Mouse (Mus musculus) limb, embryonic 15.5 days (tissue): ENCODE results near the gene Slc11a1. TPM values are rescaled to one million over a fixed set of nuclear protein-coding genes. Genes with fewer than 3 reads are reported as not detected.
"Not testable (repeated sequence)": the region's sequence is repeated elsewhere in the genome, so short reads cannot be mapped to it uniquely, and the experiment has no call there.

ENCODE experiments used
- ATAC-seq: fragments of 200-750 bp; cut with Nextera tagmentation; 2 replicates; pipeline ENCODE4 v1.8.0; 2017; ENCODE audit warnings: low read depth, moderate TSS enrichment; ENCODE audit not compliant: insufficient number of reproducible peaks, low FRiP score, low TSS enrichment
- H3K27ac ChIP-seq: fragments of 300-500 bp; sonication (generic); 2 replicates; pipeline ENCODE4 v1.5.1; 2015; ENCODE audit warnings: moderate library complexity, mild to moderate bottlenecking, inconsistent platforms
- H3K27me3 ChIP-seq: fragments of 300-500 bp; sonication (generic); 2 replicates; pipeline ENCODE4 v1.6.1; 2015; ENCODE audit warnings: inconsistent platforms
- H3K36me3 ChIP-seq: fragments of 300-500 bp; sonication (generic); 2 replicates; pipeline ENCODE4 v1.6.1; 2015; ENCODE audit warnings: inconsistent platforms
- H3K4me1 ChIP-seq: fragments of 300-500 bp; sonication (generic); 2 replicates; pipeline ENCODE4 v1.6.1; 2015; ENCODE audit warnings: inconsistent platforms
- H3K4me2 ChIP-seq: fragments of 300-500 bp; sonication (generic); 2 replicates; pipeline ENCODE4 v1.6.1; 2015; ENCODE audit warnings: mild to moderate bottlenecking, inconsistent platforms
- H3K4me3 ChIP-seq: fragments of 300-500 bp; sonication (generic); 2 replicates; pipeline ENCODE4 v1.5.1; 2015; ENCODE audit warnings: mild to moderate bottlenecking, inconsistent platforms
- H3K9ac ChIP-seq: fragments of 300-500 bp; sonication (generic); 2 replicates; pipeline ENCODE4 v1.6.1; 2015; ENCODE audit warnings: inconsistent platforms
- H3K9me3 ChIP-seq: fragments of 300-500 bp; sonication (generic); 2 replicates; pipeline ENCODE4 v1.6.1; 2016; ENCODE audit warnings: inconsistent platforms
- WGBS: fragments of 180-500 bp; shearing (Covaris S2); methylation state at CpG from one replicate; pipeline ENCODE4 v1.1.7; 2015; 5-methylcytosine and 5-hydroxymethylcytosine counted together
- polyA plus RNA-seq: library from polyadenylated mRNA; unstranded; fragments of >200 nt; fragmentation: Nextera tagmentation; extraction: Ambion mirVana; gene quantifications from 2 replicates; pipeline ENCODE4 v1.2.1, GENCODE M21; 2015

Slc11a1 gene
- polyA plus RNA-seq, 1 experiment from 2014 or later, result 3.4 TPM

- 91% methylated on average over 9 of the region's 9 CpGs for WGBS
- no peaks in the 10 kb centered on the region for H3K27me3 ChIP-seq
- ATAC-seq, result no peak
- H3K4me3 ChIP-seq, result no peak overlapping the region
- H3K36me3 ChIP-seq, result no peaks in the 10 kb centered on the region
- no peak overlapping the region for H3K4me2 ChIP-seq
- H3K9me3 ChIP-seq, result no peaks in the 10 kb centered on the region
- no peak overlapping the region for H3K9ac ChIP-seq
- H3K27ac ChIP-seq, result no peak overlapping the region
- peaks cover 18% of the 10 kb centered on the region; the same call in 1 of the 2 replicates for H3K4me1 ChIP-seq
These were observed 35.1 kb upstream of the Slc11a1 start for GRCm38 (mm10) chr1:74339917-74340316.

DNA sequence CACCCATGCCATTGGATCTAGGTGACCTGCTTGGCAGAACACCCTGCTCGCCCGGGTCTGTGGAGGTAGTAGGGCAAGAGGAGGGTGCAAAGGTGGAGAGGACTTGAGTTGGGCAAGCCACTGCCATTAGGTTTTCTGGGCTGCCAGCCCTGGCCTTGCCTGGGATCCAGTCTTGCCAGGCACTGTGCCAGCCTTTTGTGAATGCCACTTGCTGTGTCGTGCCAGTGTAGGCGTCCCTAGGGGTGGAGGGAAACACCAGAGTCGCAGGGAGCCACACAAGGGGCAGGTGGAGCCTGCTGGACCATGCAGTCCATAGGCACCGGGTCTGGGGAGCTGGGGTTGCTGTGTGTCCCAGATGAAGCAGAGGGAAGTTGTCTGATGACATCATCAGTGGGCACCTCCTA, 34.6 kb upstream of the Slc11a1 start:
- no peaks in the 10 kb centered on the region for H3K27me3 ChIP-seq
- 95% methylated on average over 6 of the region's 6 CpGs for WGBS
- no peak overlapping the region for H3K4me2 ChIP-seq
- no peak overlapping the region for H3K27ac ChIP-seq
- no peak overlapping the region for H3K4me3 ChIP-seq
- H3K36me3 ChIP-seq, result no peaks in the 10 kb centered on the region
- ATAC-seq, result no peak
- H3K4me1 ChIP-seq, result peaks cover 15% of the 10 kb centered on the region; the same call in 1 of the 2 replicates
- no peak overlapping the region for H3K9ac ChIP-seq
- H3K9me3 ChIP-seq, result no peaks in the 10 kb centered on the region

GRCm38 (mm10) chr1:74340992-74341391, 34.0 kb upstream of the Slc11a1 start:
- 80% methylated on average over 4 of the region's 4 CpGs for WGBS
- not testable (repeated sequence) for ATAC-seq, H3K4me2 ChIP-seq, H3K27me3 ChIP-seq, H3K9me3 ChIP-seq, H3K9ac ChIP-seq, H3K4me3 ChIP-seq, H3K27ac ChIP-seq, H3K36me3 ChIP-seq
- peaks cover 17% of the 10 kb centered on the region; the same call in 1 of the 2 replicates for H3K4me1 ChIP-seq

DNA sequence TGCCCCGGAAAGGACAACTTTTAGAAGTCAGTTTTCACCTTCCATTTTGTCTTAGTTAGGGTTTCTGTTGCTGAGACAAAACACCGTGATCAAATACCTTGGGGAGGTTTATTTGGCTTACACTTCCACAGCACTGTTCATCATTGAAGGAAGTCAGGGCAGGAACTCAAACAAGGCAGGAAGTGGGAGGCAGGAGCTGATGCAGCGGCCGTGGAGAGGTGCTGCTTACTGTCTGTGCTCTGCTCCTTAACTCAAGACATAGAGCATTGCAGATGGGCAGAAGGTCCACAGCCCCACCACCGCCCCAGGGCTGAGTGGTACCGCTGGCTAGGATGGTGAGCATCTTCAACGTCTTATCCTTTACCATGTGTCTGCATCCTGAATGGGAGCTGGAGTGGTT, 33.1 kb upstream of the Slc11a1 start:
- H3K4me3 ChIP-seq, result no peak overlapping the region
- no peaks in the 10 kb centered on the region for H3K9me3 ChIP-seq
- H3K36me3 ChIP-seq, result no peaks in the 10 kb centered on the region
- no peaks in the 10 kb centered on the region for H3K27me3 ChIP-seq
- no peak for ATAC-seq
- H3K4me1 ChIP-seq, result peaks cover 17% of the 10 kb centered on the region; the same call in 1 of the 2 replicates
- H3K9ac ChIP-seq, result no peak overlapping the region
- 84% methylated on average over 7 of the region's 7 CpGs for WGBS
- H3K4me2 ChIP-seq, result no peak overlapping the region
- no peak overlapping the region for H3K27ac ChIP-seq

DNA sequence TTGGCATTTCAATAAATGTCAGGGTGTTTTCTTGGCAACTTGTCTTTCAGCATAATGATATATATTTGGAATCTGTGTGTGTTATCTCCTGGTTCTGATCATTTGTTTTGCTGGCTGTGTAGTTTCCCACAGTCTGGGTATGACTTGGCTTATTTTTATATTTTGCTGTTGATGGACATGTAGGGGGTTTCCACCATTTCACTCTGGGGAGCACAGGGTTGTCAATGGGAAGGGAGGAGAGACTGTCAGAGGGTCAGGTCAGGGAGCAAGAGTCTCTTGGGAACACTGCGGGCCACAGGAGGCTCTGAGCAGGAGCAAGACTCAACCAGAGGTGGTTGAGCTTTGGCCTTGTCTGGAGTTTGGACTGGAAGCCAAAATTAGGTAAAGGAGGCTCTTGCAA, 32.7 kb upstream of the Slc11a1 start:
- Histone ChIP-seq H3K4me3 (no peak overlapping the region), H3K9me3 (no peaks in the 10 kb centered on the region), H3K27ac (no peak overlapping the region), H3K36me3 (0 out of 2 replicates have a peak, but pooled peaks cover under 1% of the 10 kb centered on the region), H3K4me2 (no peak overlapping the region), H3K27me3 (no peaks in the 10 kb centered on the region), H3K9ac (no peak overlapping the region), H3K4me1 (peaks cover 17% of the 10 kb centered on the region; the same call in 1 of the 2 replicates)
- no peak for ATAC-seq
- 92% methylated on average over 1 of the region's 1 CpGs for WGBS

DNA sequence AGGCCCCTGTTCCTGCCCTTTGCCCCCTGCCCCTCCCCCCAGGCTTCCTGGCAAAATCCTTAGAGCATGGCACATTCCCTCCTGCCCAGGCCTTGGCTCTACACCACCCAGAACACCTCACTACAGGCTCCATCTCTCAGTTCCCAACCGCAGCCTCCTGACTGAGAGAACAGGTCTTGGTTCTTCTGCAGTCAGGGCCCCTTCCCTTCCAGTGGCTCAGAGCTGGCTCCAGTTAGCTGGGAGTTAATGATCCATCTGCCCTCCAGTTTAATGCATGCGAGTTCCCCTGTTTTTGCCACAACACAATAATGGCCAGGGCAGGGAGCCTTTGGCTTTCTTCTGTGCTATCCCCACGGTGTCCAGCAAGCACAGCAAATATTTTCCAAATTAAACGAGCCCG, 31.8 kb upstream of the Slc11a1 start:
- Histone ChIP-seq H3K9me3 (no peaks in the 10 kb centered on the region), H3K4me2 (no peak overlapping the region), H3K36me3 (0 out of 2 replicates have a peak, but pooled peaks cover 5% of the 10 kb centered on the region), H3K27me3 (no peaks in the 10 kb centered on the region), H3K4me3 (no peak overlapping the region), H3K4me1 (peaks cover 12% of the 10 kb centered on the region; the same call in 1 of the 2 replicates), H3K9ac (no peak overlapping the region), H3K27ac (no peak overlapping the region)
- 63% methylated on average over 5 of the region's 5 CpGs for WGBS
- ATAC-seq, result no peak

- H3K4me1 ChIP-seq, result peaks cover 8% of the 10 kb centered on the region; the same call in 1 of the 2 replicates
- 67% methylated on average over 11 of the region's 11 CpGs for WGBS
- H3K36me3 ChIP-seq, result peaks cover 10% of the 10 kb centered on the region
- no peaks in the 10 kb centered on the region for H3K9me3 ChIP-seq
- ATAC-seq, result no peak
- H3K4me3 ChIP-seq, result no peak overlapping the region
- H3K27ac ChIP-seq, result no peak overlapping the region
- H3K4me2 ChIP-seq, result no peak overlapping the region
- no peak overlapping the region for H3K9ac ChIP-seq
- H3K27me3 ChIP-seq, result no peaks in the 10 kb centered on the region
These were observed 30.7 kb upstream of the Slc11a1 start for GRCm38 (mm10) chr1:74344163-74344916.

DNA sequence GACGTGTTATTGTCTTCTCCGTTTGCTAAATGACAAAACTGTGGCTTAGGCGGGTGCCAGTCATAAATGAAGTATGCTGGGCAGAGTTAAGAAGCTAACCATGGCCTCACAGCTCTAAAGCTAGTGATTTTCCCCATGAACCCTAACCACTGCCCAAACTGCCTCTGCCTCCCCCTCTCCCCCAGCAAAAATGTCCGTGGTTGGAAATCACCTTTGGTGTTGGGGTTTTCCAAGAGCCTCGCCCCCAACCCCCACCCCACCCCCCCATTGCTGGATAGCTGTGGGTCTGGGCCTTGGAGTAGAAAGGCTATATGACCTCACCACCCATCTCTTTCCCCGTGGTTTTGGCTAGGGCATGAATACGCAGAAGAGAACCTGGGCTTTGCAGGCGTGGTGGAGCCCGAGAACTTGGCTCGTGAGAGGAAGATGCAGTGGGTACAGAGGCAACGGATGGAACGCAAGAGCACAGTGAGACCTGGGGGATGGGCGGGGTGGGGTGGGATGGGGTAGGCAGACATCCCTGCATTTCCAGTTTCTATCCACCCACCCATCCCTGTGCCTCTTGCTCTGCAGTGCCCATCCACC, 23.7 kb upstream of the Slc11a1 start:
- H3K36me3 ChIP-seq, result peaks cover 45% of the 10 kb centered on the region
- WGBS, result 86% methylated on average over 13 of the region's 13 CpGs
- H3K27ac ChIP-seq, result no peak overlapping the region

DNA sequence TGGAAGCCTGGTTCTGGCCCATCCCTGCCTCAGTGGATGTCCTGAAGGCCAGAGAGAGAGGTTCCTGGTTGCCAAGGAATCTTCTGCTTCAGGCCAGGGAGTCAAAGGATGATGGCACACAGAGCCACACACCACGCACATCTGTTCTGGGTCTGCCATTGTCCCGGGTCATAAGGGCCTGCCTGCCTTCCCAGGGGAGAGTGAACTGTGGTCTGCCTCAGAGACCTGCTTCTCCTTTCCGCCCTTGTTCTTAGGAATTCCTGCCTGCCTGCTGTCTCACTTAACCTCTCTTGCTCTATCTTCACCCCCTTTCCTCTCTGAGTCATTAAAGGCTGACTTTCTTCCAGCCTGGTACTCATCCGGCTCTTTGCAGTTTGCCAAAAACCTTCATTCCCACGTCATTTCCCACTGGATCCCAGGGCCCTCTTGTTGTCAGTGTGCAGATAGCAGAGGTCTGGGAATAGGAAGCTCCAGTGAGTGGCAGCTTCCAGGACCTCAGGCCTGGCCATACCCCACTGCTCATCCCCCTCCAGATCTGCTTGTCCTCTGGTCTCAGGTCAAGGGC, 22.4 kb upstream of the Slc11a1 start:
- H3K4me1 ChIP-seq, result no peaks in the 10 kb centered on the region
- no peak overlapping the region for H3K9ac ChIP-seq
- no peaks in the 10 kb centered on the region for H3K9me3 ChIP-seq
- no peak for ATAC-seq
- H3K4me2 ChIP-seq, result no peak overlapping the region
- WGBS, result 80% methylated on average over 5 of the region's 5 CpGs
- no peaks in the 10 kb centered on the region for H3K27me3 ChIP-seq
- no peak overlapping the region for H3K4me3 ChIP-seq
- no peak overlapping the region for H3K27ac ChIP-seq
- peaks cover 42% of the 10 kb centered on the region for H3K36me3 ChIP-seq

More for the DNA sequence above, 23.7 kb upstream of the Slc11a1 start:
- Histone ChIP-seq H3K4me2 (no peak overlapping the region), H3K4me3 (no peak overlapping the region), H3K27me3 (no peaks in the 10 kb centered on the region), H3K9ac (no peak overlapping the region), H3K4me1 (no peaks in the 10 kb centered on the region), H3K9me3 (no peaks in the 10 kb centered on the region)
- no peak for ATAC-seq

DNA sequence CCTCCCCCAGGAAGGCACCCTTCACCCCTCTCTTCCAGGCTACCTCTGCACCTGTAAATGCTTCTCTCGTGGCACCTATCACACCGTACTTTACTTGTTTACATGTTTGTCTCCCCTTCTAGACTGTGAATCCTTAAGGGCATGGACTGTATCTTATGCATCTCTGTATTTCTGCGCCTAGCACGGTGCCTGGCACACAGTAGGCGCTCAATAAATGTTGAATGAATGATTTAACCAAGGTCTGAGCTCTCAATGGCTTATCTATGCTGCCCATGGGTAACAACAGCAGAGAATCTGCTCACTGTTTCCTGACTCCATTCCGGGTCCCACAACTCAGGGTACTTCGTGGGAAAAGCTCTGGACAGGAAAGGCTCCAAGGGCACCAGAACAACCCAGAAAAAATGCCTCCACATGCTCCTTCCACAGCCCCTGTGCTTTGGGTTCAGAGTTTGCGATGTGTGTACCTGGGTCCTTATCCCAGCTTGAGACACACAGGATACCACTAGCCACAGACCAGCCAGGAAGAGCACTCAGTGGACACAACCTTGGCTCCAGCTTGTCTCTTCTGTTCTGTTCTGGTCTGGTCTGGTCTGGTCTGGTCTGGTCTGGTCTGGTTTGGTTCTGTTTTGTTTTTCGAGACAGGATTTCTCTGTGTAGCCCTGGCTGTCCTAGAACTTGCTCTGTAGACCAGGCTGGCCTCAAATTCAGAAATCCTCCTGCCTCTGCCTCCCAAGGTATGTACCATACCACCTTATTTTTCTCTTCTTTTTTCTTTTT, 21.4 kb upstream of the Slc11a1 start:
- Histone ChIP-seq H3K27ac (no peak overlapping the region), H3K4me3 (no peak overlapping the region), H3K27me3 (no peaks in the 10 kb centered on the region), H3K9me3 (no peaks in the 10 kb centered on the region), H3K36me3 (peaks cover 40% of the 10 kb centered on the region), H3K4me1 (no peaks in the 10 kb centered on the region), H3K4me2 (no peak overlapping the region), H3K9ac (no peak overlapping the region)
- no peak for ATAC-seq
- 91% methylated on average over 9 of the region's 9 CpGs for WGBS

DNA sequence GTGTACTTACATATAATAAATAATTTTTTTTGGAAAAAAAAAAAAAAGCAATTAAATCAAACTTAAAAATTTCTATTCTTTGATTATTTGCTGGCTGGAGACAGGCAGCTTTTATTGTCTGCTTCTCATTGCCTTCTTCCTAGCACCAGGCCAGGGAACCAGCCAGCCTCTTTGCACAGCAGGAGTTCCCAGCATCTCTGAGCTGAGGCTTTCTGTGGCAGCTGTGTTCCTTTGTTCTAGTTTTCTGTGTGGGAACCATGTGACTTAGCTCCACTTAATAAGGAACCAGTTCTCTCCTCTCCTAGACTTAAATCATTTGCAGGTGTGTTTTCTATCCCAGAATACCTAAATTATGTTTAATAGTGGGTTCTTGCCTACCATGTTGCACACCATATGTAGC, 17.5 kb upstream of the Slc11a1 start:
- no peaks in the 10 kb centered on the region for H3K27me3 ChIP-seq
- H3K9ac ChIP-seq, result no peak overlapping the region
- peaks cover 8% of the 10 kb centered on the region for H3K4me1 ChIP-seq
- H3K36me3 ChIP-seq, result peaks cover 13% of the 10 kb centered on the region; the same call in 1 of the 2 replicates
- H3K27ac ChIP-seq, result no peak overlapping the region
- no peak for ATAC-seq
- no peak overlapping the region for H3K4me2 ChIP-seq
- H3K4me3 ChIP-seq, result no peak overlapping the region
- H3K9me3 ChIP-seq, result no peaks in the 10 kb centered on the region
